Mouse (Mus musculus) heart, embryonic 16.5 days (tissue): ENCODE data around the gene Ubxn6. TPM values are rescaled to one million over a fixed set of nuclear protein-coding genes. Genes with fewer than 3 reads are reported as not detected.
"Not testable (repeated sequence)": the region's sequence is repeated elsewhere in the genome, so short reads cannot be mapped to it uniquely, and the experiment has no call there.

Experiments used
- ATAC-seq: fragments of 200-750 bp; cut with Nextera tagmentation; replicated peaks from 2 replicates; pipeline ENCODE4 v1.8.0; 2017; ENCODE audit warnings: moderate number of reproducible peaks; ENCODE audit not compliant: insufficient read depth, low FRiP score; ENCODE audit errors: extremely low read depth
- H3K27ac ChIP-seq: fragments of 300-500 bp; sonication (generic); 2 replicates; pipeline ENCODE4 v1.5.1; 2014; ENCODE audit warnings: mild to moderate bottlenecking, low read length, control low read depth, moderate library complexity
- H3K27me3 ChIP-seq: fragments of 300-500 bp; sonication (generic); 2 replicates; pipeline ENCODE4 v1.6.1; 2014; ENCODE audit warnings: low read length, mixed read lengths; ENCODE audit not compliant: control insufficient read depth, insufficient read depth
- H3K36me3 ChIP-seq: fragments of 300-500 bp; sonication (generic); 2 replicates; pipeline ENCODE4 v1.6.1; 2014; ENCODE audit not compliant: control insufficient read depth, insufficient read depth
- H3K4me1 ChIP-seq: fragments of 300-500 bp; sonication (generic); 2 replicates; pipeline ENCODE4 v1.6.1; 2014; ENCODE audit warnings: low read length, mixed read lengths; ENCODE audit not compliant: control insufficient read depth, insufficient read depth
- H3K4me2 ChIP-seq: fragments of 300-500 bp; sonication (generic); 2 replicates; pipeline ENCODE4 v1.6.1; 2014; ENCODE audit warnings: low read depth, mild to moderate bottlenecking, control low read depth, low read length
- H3K4me3 ChIP-seq: fragments of 300-500 bp; sonication (generic); 2 replicates; pipeline ENCODE4 v1.5.1; 2014; ENCODE audit warnings: mild to moderate bottlenecking, control low read depth, low read length
- H3K9ac ChIP-seq: fragments of 300-500 bp; sonication (generic); 2 replicates; pipeline ENCODE4 v1.6.1; 2014; ENCODE audit warnings: low read length, control low read depth
- H3K9me3 ChIP-seq: fragments of 300-500 bp; sonication (generic); replicated peaks from 2 replicates; pipeline ENCODE4 v1.6.1; 2016; ENCODE audit warnings: low read length; ENCODE audit not compliant: control insufficient read depth
- WGBS: fragments of 180-500 bp; shearing (Covaris S2); extraction: QIAGEN DNeasy Blood & Tissue Kit; methylation state at CpG from one replicate; pipeline ENCODE4 v1.1.7; 2014; 5-methylcytosine and 5-hydroxymethylcytosine counted together
- polyA plus RNA-seq: library from polyadenylated mRNA; unstranded; fragments of >200 nt; fragmentation: Nextera tagmentation; extraction: Ambion mirVana; gene quantifications from 2 replicates; pipeline ENCODE4 v1.2.1, GENCODE M21; 2015

The Ubxn6 gene
- polyA plus RNA-seq, 1 experiment from 2014 or later: 46.2 TPM

- H3K9me3 ChIP-seq: no peaks in the 10 kb centered on the region
- H3K4me2 ChIP-seq: no peak overlapping the region
- H3K9ac ChIP-seq: no peak overlapping the region
- H3K36me3 ChIP-seq: peaks cover 64% of the 10 kb centered on the region
- ATAC-seq: no peak
- H3K4me3 ChIP-seq: no peak overlapping the region
- no peaks in the 10 kb centered on the region for H3K27me3 ChIP-seq
- peaks cover 13% of the 10 kb centered on the region for H3K4me1 ChIP-seq
- no peak overlapping the region for H3K27ac ChIP-seq
Observed at GRCm38 (mm10) chr17:56071126-56071525, 3.7 kb downstream of the Ubxn6 start.

- WGBS: 95% methylated on average over 14 of the region's 14 CpGs
- no peaks in the 10 kb centered on the region for H3K27me3 ChIP-seq
- ATAC-seq: no peak
- peaks cover 4% of the 10 kb centered on the region for H3K4me1 ChIP-seq
- no peaks in the 10 kb centered on the region for H3K9me3 ChIP-seq
- H3K4me3 ChIP-seq: no peak overlapping the region
- no peak overlapping the region for H3K9ac ChIP-seq
- no peak overlapping the region for H3K4me2 ChIP-seq
- peaks cover 81% of the 10 kb centered on the region for H3K36me3 ChIP-seq
- no peak overlapping the region for H3K27ac ChIP-seq
Observed at GRCm38 (mm10) chr17:56069066-56069465, 5.8 kb downstream of the Ubxn6 start.

GRCm38 (mm10) chr17:56066451-56066850 is 8.4 kb downstream of the Ubxn6 start:
- no peak for ATAC-seq
- Histone ChIP-seq H3K9ac (no peak overlapping the region), H3K4me1 (no peaks in the 10 kb centered on the region), H3K36me3 (peaks cover 93% of the 10 kb centered on the region), H3K27ac (no peak overlapping the region), H3K9me3 (no peaks in the 10 kb centered on the region), H3K4me2 (no peak overlapping the region), H3K4me3 (no peak overlapping the region), H3K27me3 (no peaks in the 10 kb centered on the region)

- not testable (repeated sequence) for H3K9ac ChIP-seq, H3K4me1 ChIP-seq, H3K4me2 ChIP-seq, ATAC-seq, H3K4me3 ChIP-seq, H3K27ac ChIP-seq, H3K27me3 ChIP-seq, H3K9me3 ChIP-seq
- H3K36me3 ChIP-seq: peaks cover 86% of the 10 kb centered on the region
- WGBS: 86% methylated on average over 6 of the region's 6 CpGs
Observed at GRCm38 (mm10) chr17:56065715-56066114, 9.1 kb downstream of the Ubxn6 start.

GRCm38 (mm10) chr17:56062081-56062480 is 12.7 kb downstream of the Ubxn6 start:
- Histone ChIP-seq H3K4me2 (no peak overlapping the region), H3K27ac (no peak overlapping the region), H3K27me3 (no peaks in the 10 kb centered on the region), H3K36me3 (peaks cover 79% of the 10 kb centered on the region), H3K4me1 (no peaks in the 10 kb centered on the region), H3K9me3 (no peaks in the 10 kb centered on the region), H3K9ac (no peak overlapping the region), H3K4me3 (no peak overlapping the region)
- 87% methylated on average over 7 of the region's 7 CpGs for WGBS
- no peak for ATAC-seq

- Histone ChIP-seq H3K27me3 (no peaks in the 10 kb centered on the region), H3K4me3 (no peak overlapping the region), H3K36me3 (peaks cover 40% of the 10 kb centered on the region), H3K4me1 (no peaks in the 10 kb centered on the region), H3K4me2 (no peak overlapping the region), H3K9ac (no peak overlapping the region), H3K9me3 (no peaks in the 10 kb centered on the region), H3K27ac (no peak overlapping the region)
- 83% methylated on average over 11 of the region's 11 CpGs for WGBS
- ATAC-seq: no peak
Observed at GRCm38 (mm10) chr17:56057381-56058120, 17.3 kb downstream of the Ubxn6 start.

- no peaks in the 10 kb centered on the region for H3K27me3 ChIP-seq
- H3K4me1 ChIP-seq: no peaks in the 10 kb centered on the region
- no peak for ATAC-seq
- peaks cover 29% of the 10 kb centered on the region for H3K36me3 ChIP-seq
- no peak overlapping the region for H3K4me3 ChIP-seq
- 38% methylated on average over 4 of the region's 4 CpGs for WGBS
- H3K27ac ChIP-seq: no peak overlapping the region
- H3K9ac ChIP-seq: no peak overlapping the region
- H3K9me3 ChIP-seq: no peaks in the 10 kb centered on the region
- H3K4me2 ChIP-seq: no peak overlapping the region
Observed at GRCm38 (mm10) chr17:56055945-56056678, 18.7 kb downstream of the Ubxn6 start.

GRCm38 (mm10) chr17:56054938-56055337 is 19.9 kb downstream of the Ubxn6 start:
- H3K27me3 ChIP-seq: no peaks in the 10 kb centered on the region
- no peaks in the 10 kb centered on the region for H3K4me1 ChIP-seq
- H3K27ac ChIP-seq: no peak overlapping the region
- H3K9ac ChIP-seq: no peak overlapping the region
- H3K4me2 ChIP-seq: no peak overlapping the region
- H3K4me3 ChIP-seq: no peak overlapping the region
- peaks cover 24% of the 10 kb centered on the region for H3K36me3 ChIP-seq
- H3K9me3 ChIP-seq: no peaks in the 10 kb centered on the region
- no peak for ATAC-seq

- H3K9ac ChIP-seq: no peak overlapping the region
- ATAC-seq: no peak
- 82% methylated on average over 5 of the region's 5 CpGs for WGBS
- no peak overlapping the region for H3K27ac ChIP-seq
- no peak overlapping the region for H3K4me2 ChIP-seq
- H3K4me1 ChIP-seq: no peaks in the 10 kb centered on the region
- H3K9me3 ChIP-seq: no peaks in the 10 kb centered on the region
- H3K27me3 ChIP-seq: no peaks in the 10 kb centered on the region
- H3K36me3 ChIP-seq: peaks cover 16% of the 10 kb centered on the region
- no peak overlapping the region for H3K4me3 ChIP-seq
Observed at GRCm38 (mm10) chr17:56051369-56051768, 23.5 kb downstream of the Ubxn6 start.
